Mouse (Mus musculus): Measurements from ENCODE around the gene Ccdc155. TPM values are rescaled to one million over a fixed set of nuclear protein-coding genes. Genes with fewer than 3 reads are reported as not detected.
A peak's percentile ranks its signal among the peaks of the same experiment; 100 is the strongest.

Ccdc155 gene
- polyA plus RNA-seq, 1 experiment from 2014 or later, result 0.07 TPM

GRCm38 (mm10) chr7:45189600-45189999, 15.1 kb downstream of the Ccdc155 start:
- peaks cover 91% of the 10 kb centered on the region for H3K27me3 ChIP-seq

GRCm38 (mm10) chr7:45185921-45186320, 18.8 kb downstream of the Ccdc155 start:
- Histone ChIP-seq H3K9ac (no peak overlapping the region), H3K4me3 (replicated peaks) (no peak overlapping the region), H3K27me3 (peaks cover 100% of the 10 kb centered on the region), H3K27ac (replicated peaks) (no peak overlapping the region), H3K4me1 (replicated peaks) (peaks cover 16% of the 10 kb centered on the region), H3K9me3 (replicated peaks) (no peaks in the 10 kb centered on the region), H3K4me2 (no peak overlapping the region), H3K36me3 (replicated peaks) (no peaks in the 10 kb centered on the region)
- WGBS (ENCODE audit: insufficient replicate concordance), result 58% methylated on average over 7 of the region's 7 CpGs
- ATAC-seq (ENCODE audit: insufficient read depth), result no peak

More at GRCm38 (mm10) chr7:45189600-45189999, 15.1 kb downstream of the Ccdc155 start:
- H3K4me1 ChIP-seq (replicated peaks), result no peaks in the 10 kb centered on the region
- no peaks in the 10 kb centered on the region for H3K36me3 ChIP-seq (replicated peaks)
- no peak overlapping the region for H3K4me2 ChIP-seq
- 49% methylated on average over 16 of the region's 16 CpGs for WGBS (ENCODE audit: insufficient replicate concordance)
- H3K9ac ChIP-seq, result no peak overlapping the region
- no peak overlapping the region for H3K27ac ChIP-seq (replicated peaks)
- ATAC-seq (ENCODE audit: insufficient read depth), result no peak
- H3K4me3 ChIP-seq (replicated peaks), result no peak overlapping the region
- no peaks in the 10 kb centered on the region for H3K9me3 ChIP-seq (replicated peaks)

GRCm38 (mm10) chr7:45183672-45184071, 21.0 kb downstream of the Ccdc155 start:
- Histone ChIP-seq H3K36me3 (replicated peaks) (no peaks in the 10 kb centered on the region), H3K4me3 (replicated peaks) (no peak overlapping the region), H3K4me1 (replicated peaks) (peaks cover 16% of the 10 kb centered on the region), H3K4me2 (no peak overlapping the region), H3K9ac (no peak overlapping the region), H3K27ac (replicated peaks) (no peak overlapping the region), H3K9me3 (replicated peaks) (no peaks in the 10 kb centered on the region), H3K27me3 (peaks cover 100% of the 10 kb centered on the region)
- 50% methylated on average over 7 of the region's 7 CpGs for WGBS (ENCODE audit: insufficient replicate concordance)
- no peak for ATAC-seq (ENCODE audit: insufficient read depth)

- 14% methylated on average over 11 of the region's 11 CpGs for WGBS (ENCODE audit: insufficient replicate concordance)
- Histone ChIP-seq H3K36me3 (replicated peaks) (no peaks in the 10 kb centered on the region), H3K9ac (no peak overlapping the region), H3K9me3 (replicated peaks) (no peaks in the 10 kb centered on the region), H3K4me1 (replicated peaks) (peaks cover 16% of the 10 kb centered on the region), H3K27me3 (peaks cover 100% of the 10 kb centered on the region), H3K4me2 (peak overlapping the region; percentile 73), H3K4me3 (replicated peaks) (peak overlapping the region; percentile 48), H3K27ac (replicated peaks) (no peak overlapping the region)
- no peak for ATAC-seq (ENCODE audit: insufficient read depth)
These were observed 22.1 kb downstream of the Ccdc155 start for GRCm38 (mm10) chr7:45182606-45183005.

GRCm38 (mm10) chr7:45182199-45182601, 22.5 kb downstream of the Ccdc155 start:
- H3K27ac ChIP-seq (replicated peaks), result no peak overlapping the region
- peaks cover 16% of the 10 kb centered on the region for H3K4me1 ChIP-seq (replicated peaks)
- peak overlapping the region; percentile 48 for H3K4me3 ChIP-seq (replicated peaks)
- H3K27me3 ChIP-seq, result peaks cover 100% of the 10 kb centered on the region
- WGBS (ENCODE audit: insufficient replicate concordance), result 2% methylated on average over 34 of the region's 34 CpGs
- peak overlapping the region; percentile 73 for H3K4me2 ChIP-seq
- H3K9me3 ChIP-seq (replicated peaks), result no peaks in the 10 kb centered on the region
- no peak overlapping the region for H3K9ac ChIP-seq
- ATAC-seq (ENCODE audit: insufficient read depth), result peak; percentile 87
- H3K36me3 ChIP-seq (replicated peaks), result no peaks in the 10 kb centered on the region

- Histone ChIP-seq H3K4me3 (replicated peaks) (peak overlapping the region; percentile 48), H3K36me3 (replicated peaks) (no peaks in the 10 kb centered on the region), H3K27ac (replicated peaks) (no peak overlapping the region), H3K9me3 (replicated peaks) (no peaks in the 10 kb centered on the region), H3K4me2 (peak overlapping the region; percentile 73), H3K27me3 (peaks cover 100% of the 10 kb centered on the region), H3K4me1 (replicated peaks) (peaks cover 16% of the 10 kb centered on the region), H3K9ac (no peak overlapping the region)
- WGBS (ENCODE audit: insufficient replicate concordance), result 4% methylated on average over 35 of the region's 35 CpGs
- no peak for ATAC-seq (ENCODE audit: insufficient read depth)
These were observed 23.2 kb downstream of the Ccdc155 start for GRCm38 (mm10) chr7:45181540-45181939.

GRCm38 (mm10) chr7:45180896-45181477, 23.7 kb downstream of the Ccdc155 start, which contains the start of gene Pth2:
Gene Pth2 (plus strand): TSS chr7:45180995.
- H3K4me1 ChIP-seq (replicated peaks), result peaks cover 16% of the 10 kb centered on the region
- WGBS (ENCODE audit: insufficient replicate concordance), result 21% methylated on average over 20 of the region's 20 CpGs
- ATAC-seq (ENCODE audit: insufficient read depth), result no peak
- no peak within 1 kb of the TSS for H3K9ac ChIP-seq
- no peaks in the 10 kb centered on the region for H3K36me3 ChIP-seq (replicated peaks)
- no peaks in the 10 kb centered on the region for H3K9me3 ChIP-seq (replicated peaks)
- H3K27me3 ChIP-seq, result peaks cover 100% of the 10 kb centered on the region
- H3K4me2 ChIP-seq, result peak within 1 kb of the TSS; percentile 73
- no peak within 1 kb of the TSS for H3K27ac ChIP-seq (replicated peaks)
- H3K4me3 ChIP-seq (replicated peaks), result peak within 1 kb of the TSS; percentile 48

- 16% methylated on average over 7 of the region's 7 CpGs for WGBS (ENCODE audit: insufficient replicate concordance)
- H3K4me1 ChIP-seq (replicated peaks), result peaks cover 19% of the 10 kb centered on the region
- ATAC-seq (ENCODE audit: insufficient read depth), result no peak
These were observed 25.2 kb downstream of the Ccdc155 start, which contains the start of gene Gfy for GRCm38 (mm10) chr7:45179469-45179868. Gene Gfy (minus strand): TSS chr7:45179569.

GRCm38 (mm10) chr7:45178550-45178949, 26.1 kb downstream of the Ccdc155 start:
- no peaks in the 10 kb centered on the region for H3K36me3 ChIP-seq (replicated peaks)
- no peak overlapping the region for H3K9ac ChIP-seq
- H3K27ac ChIP-seq (replicated peaks), result no peak overlapping the region
- no peaks in the 10 kb centered on the region for H3K9me3 ChIP-seq (replicated peaks)
- no peak overlapping the region for H3K4me2 ChIP-seq
- 18% methylated on average over 7 of the region's 7 CpGs for WGBS (ENCODE audit: insufficient replicate concordance)
- ATAC-seq (ENCODE audit: insufficient read depth), result no peak
- peaks cover 98% of the 10 kb centered on the region for H3K27me3 ChIP-seq
- H3K4me1 ChIP-seq (replicated peaks), result peaks cover 19% of the 10 kb centered on the region
- no peak overlapping the region for H3K4me3 ChIP-seq (replicated peaks)

More at GRCm38 (mm10) chr7:45179469-45179868, 25.2 kb downstream of the Ccdc155 start, which contains the start of gene Gfy:
- no peak within 1 kb of the TSS for H3K9ac ChIP-seq
- no peak within 1 kb of the TSS for H3K27ac ChIP-seq (replicated peaks)
- H3K36me3 ChIP-seq (replicated peaks), result no peaks in the 10 kb centered on the region
- H3K9me3 ChIP-seq (replicated peaks), result no peaks in the 10 kb centered on the region
- no peak within 1 kb of the TSS for H3K4me2 ChIP-seq
- H3K4me3 ChIP-seq (replicated peaks), result no peak within 1 kb of the TSS
- H3K27me3 ChIP-seq, result peaks cover 100% of the 10 kb centered on the region

- 2% methylated on average over 31 of the region's 31 CpGs for WGBS (ENCODE audit: insufficient replicate concordance)
- H3K9ac ChIP-seq, result no peak overlapping the region
- H3K4me3 ChIP-seq (replicated peaks), result no peak overlapping the region
- peaks cover 97% of the 10 kb centered on the region for H3K27me3 ChIP-seq
- ATAC-seq (ENCODE audit: insufficient read depth), result no peak
- H3K27ac ChIP-seq (replicated peaks), result no peak overlapping the region
- no peaks in the 10 kb centered on the region for H3K36me3 ChIP-seq (replicated peaks)
- H3K4me1 ChIP-seq (replicated peaks), result peaks cover 5% of the 10 kb centered on the region
- no peaks in the 10 kb centered on the region for H3K9me3 ChIP-seq (replicated peaks)
- no peak overlapping the region for H3K4me2 ChIP-seq
These were observed 28.3 kb downstream of the Ccdc155 start for GRCm38 (mm10) chr7:45176356-45176755.

- Histone ChIP-seq H3K36me3 (replicated peaks) (no peaks in the 10 kb centered on the region), H3K4me2 (no peak overlapping the region), H3K27me3 (peaks cover 96% of the 10 kb centered on the region), H3K9me3 (replicated peaks) (no peaks in the 10 kb centered on the region), H3K9ac (no peak overlapping the region), H3K4me3 (replicated peaks) (no peak overlapping the region), H3K27ac (replicated peaks) (no peak overlapping the region), H3K4me1 (replicated peaks) (peaks cover 3% of the 10 kb centered on the region; the same call in 1 of the 2 replicates)
- 4% methylated on average over 23 of the region's 23 CpGs for WGBS (ENCODE audit: insufficient replicate concordance)
- ATAC-seq (ENCODE audit: insufficient read depth), result no peak
These were observed 28.8 kb downstream of the Ccdc155 start for GRCm38 (mm10) chr7:45175929-45176328.
